ENCODE assay signal across 9 mouse cellular contexts in genomic region chr7:72391323-72391722, GRCm38 (mm10).
A peak's percentile ranks its signal among the peaks of the same experiment; 100 is the strongest.
DNase-seq lines count a peak whose midpoint lies in the region; ATAC-seq and TF ChIP-seq lines count a peak whose summit lies in the region.
"Had no signal": no experiment of that assay in that cellular context is flagged by ENCODE, and none has a peak within 500 bp of the region (broad histone marks: within the 10 kb centered on the region; RNA-seq: fewer than 3 reads in every experiment).

No protein-coding gene starts in this region.

- no peak overlapping the region for H3K4me2 ChIP-seq in midbrain, embryonic 16.5 days (ENCODE audit: low read length)
- H3K4me2 ChIP-seq: neural tube, embryonic 12.5 days had no signal

- TF ChIP-seq CTCF in embryonic fibroblast, embryonic 13.5 days (IDR thresholded peaks at IDR 0.05; ENCODE audit: borderline replicate concordance, insufficient read depth, low read length), result peak; percentile 60; the same call in 1 of the 2 replicates

- H3K9me3 ChIP-seq in midbrain, embryonic 10.5 days (replicated peaks), result no peaks in the 10 kb centered on the region
- no peaks in the 10 kb centered on the region for H3K9me3 ChIP-seq in midbrain, embryonic 16.5 days (replicated peaks; ENCODE audit: control insufficient read depth, low read length, poor library complexity, severe bottlenecking)
- H3K9me3 ChIP-seq: neural tube, embryonic 12.5 days had no signal

- DNase-seq in cerebellum, postnatal 10 days, result peak; percentile 54 to 62
- DNase-seq in cerebellum, adult 11 months, result no peak
- peak; percentile 38 for DNase-seq in midbrain, embryonic 10.5 days (ENCODE audit: low spot score)
- DNase-seq in lung, postnatal 36 days, result peak; percentile 43
- no peak for DNase-seq in layer of hippocampus, adult 11-12 months (ENCODE audit: low spot score)

- H3K4me3 ChIP-seq in midbrain, embryonic 10.5 days, result no peak overlapping the region
- H3K4me3 ChIP-seq in midbrain, embryonic 16.5 days (ENCODE audit: low read depth, low read length), result no peak overlapping the region
- H3K4me3 ChIP-seq in embryonic fibroblast, embryonic 13.5 days (ENCODE audit: insufficient read depth, low read length), result no peak overlapping the region
- H3K4me3 ChIP-seq: neural tube, embryonic 12.5 days had no signal

- 38% methylated on average over 7 of the region's 7 CpGs for WGBS in midbrain, embryonic 10.5 days
- 35% methylated on average over 7 of the region's 7 CpGs for WGBS in midbrain, embryonic 16.5 days

- H3K4me1 ChIP-seq in midbrain, embryonic 10.5 days, result no peaks in the 10 kb centered on the region
- H3K4me1 ChIP-seq in midbrain, embryonic 16.5 days (ENCODE audit: control insufficient read depth, insufficient read depth, low read length), result no peaks in the 10 kb centered on the region
- H3K4me1 ChIP-seq in embryonic fibroblast, embryonic 13.5 days (ENCODE audit: control insufficient read depth, insufficient read depth, low read length), result no peaks in the 10 kb centered on the region
- H3K4me1 ChIP-seq: neural tube, embryonic 12.5 days had no signal

- no peak for ATAC-seq in midbrain, embryonic 16.5 days
- ATAC-seq in megakaryocyte-erythroid progenitor cell, adult 5-6 weeks (replicated peaks; ENCODE audit: low FRiP score, low TSS enrichment, poor library complexity, severe bottlenecking), result no peak

- no peaks in the 10 kb centered on the region for H3K36me3 ChIP-seq in midbrain, embryonic 10.5 days
- no peaks in the 10 kb centered on the region for H3K36me3 ChIP-seq in midbrain, embryonic 16.5 days (ENCODE audit: control insufficient read depth, insufficient read depth, low read length)
- H3K36me3 ChIP-seq: neural tube, embryonic 12.5 days had no signal

- H3K27me3 ChIP-seq in midbrain, embryonic 10.5 days (ENCODE audit: low read depth, poor library complexity, severe bottlenecking), result no peaks in the 10 kb centered on the region
- no peaks in the 10 kb centered on the region for H3K27me3 ChIP-seq in midbrain, embryonic 16.5 days (ENCODE audit: control insufficient read depth, insufficient read depth, low read depth, low read length)
- H3K27me3 ChIP-seq: neural tube, embryonic 12.5 days had no signal

- no peak overlapping the region for H3K27ac ChIP-seq in midbrain, embryonic 10.5 days (replicated peaks)
- H3K27ac ChIP-seq in midbrain, embryonic 16.5 days (ENCODE audit: low read length), result no peak overlapping the region
- no peak overlapping the region for H3K27ac ChIP-seq in embryonic fibroblast, embryonic 13.5 days (ENCODE audit: insufficient read depth, low read length)
- H3K27ac ChIP-seq: neural tube, embryonic 12.5 days had no signal

- TF ChIP-seq POLR2A in embryonic fibroblast, embryonic 13.5 days (IDR thresholded peaks at IDR 0.05; ENCODE audit: low read depth, low read length), result no peak

- H3K9ac ChIP-seq in midbrain, embryonic 16.5 days (ENCODE audit: low read depth, low read length), result no peak overlapping the region
- H3K9ac ChIP-seq: neural tube, embryonic 12.5 days had no signal

Comparison
In these comparisons a context has a peak if more than half of its experiments do, and no peak if none do; other contexts are left out.
1. DNase-seq: peak in cerebellum, postnatal 10 days (2 of 2), midbrain, embryonic 10.5 days (single experiment) and lung, postnatal 36 days (single experiment); none in cerebellum, adult 11 months (single experiment) and layer of hippocampus, adult 11-12 months (single experiment).